Mouse (Mus musculus): ENCODE results near the gene Tomm5.

GRCm38 (mm10) chr4:45137636-45138035 lies 29.7 kb upstream of the Tomm5 start:
- no peak for TF ChIP-seq GATA1 (IDR thresholded peaks at IDR 0.05; ENCODE audit: low read length)
- no peak for TF ChIP-seq TAL1 (IDR thresholded peaks at IDR 0.05; ENCODE audit: low read length)

Measured in erythroblast, embryonic 14.5 days (primary cell).